Mouse (Mus musculus) CH12.LX (cell line): Measurements from ENCODE around the gene Tmem30b.

Experiments used
- CTCF ChIP-seq, 2 experiments: IDR thresholded peaks in 1 of 2; conservative IDR thresholded peaks in 1 of 2; 2 replicates each; pipeline ENCODE4 v1.5.1; 2011 to 2012; ENCODE audit warnings: low read depth in 2 of 2, low read length in 2 of 2, improper control_type of control experiment in 1 of 2, inconsistent platforms in 1 of 2, mild to moderate bottlenecking in 1 of 2, moderate library complexity in 1 of 2
- POLR2A ChIP-seq: IDR thresholded peaks from 2 replicates; pipeline ENCODE4 v1.6.1; 2011; ENCODE audit warnings: low read depth, mild to moderate bottlenecking, improper control_type of control experiment, low read length
- USF2 ChIP-seq: conservative IDR thresholded peaks from 2 replicates; pipeline ENCODE4 v1.6.1; 2011; ENCODE audit warnings: low read depth, low read length, improper control_type of control experiment
- ZC3H11A ChIP-seq: IDR thresholded peaks from 2 replicates; pipeline ENCODE4 v1.6.1; 2012; ENCODE audit warnings: low read depth, mild to moderate bottlenecking, inconsistent platforms, low read length, improper control_type of control experiment

GRCm38 (mm10) chr12:73500689-73501326, 45.4 kb downstream of the Tmem30b start:
- TF ChIP-seq CTCF (conservative IDR thresholded peaks at IDR 0.05 in 1 of 2, IDR thresholded peaks at IDR 0.05 in 1 of 2; ENCODE audit: low read depth in 2 of 2, low read length in 2 of 2): no peak
- TF ChIP-seq POLR2A: no peak
- TF ChIP-seq USF2: no peak
- TF ChIP-seq ZC3H11A: no peak
